Mouse (Mus musculus) kidney, adult 2 months (tissue): ENCODE results near the gene Clec3b. TPM values are rescaled to one million over a fixed set of nuclear protein-coding genes. Genes with fewer than 3 reads are reported as not detected.

Experiments
- DNase-seq: peaks from one replicate; pipeline ENCODE4 v3.0.0; 2021
- H3K27ac ChIP-seq: fragments of 200-500 bp; 2 replicates; pipeline ENCODE4 v1.5.1; 2012; ENCODE audit warnings: low read depth, low read length, control low read depth, inconsistent platforms; ENCODE audit not compliant: insufficient read depth
- H3K27me3 ChIP-seq: fragments of 200-500 bp; replicated peaks from 2 replicates; pipeline ENCODE4 v1.6.1; 2012; ENCODE audit warnings: mild to moderate bottlenecking, moderate library complexity, low read length, inconsistent platforms; ENCODE audit not compliant: control insufficient read depth, insufficient read depth
- H3K36me3 ChIP-seq: fragments of 200-500 bp; 2 replicates; pipeline ENCODE4 v1.6.1; 2012; ENCODE audit warnings: mild to moderate bottlenecking, moderate library complexity, low read length, inconsistent platforms; ENCODE audit not compliant: control insufficient read depth, insufficient read depth
- H3K4me1 ChIP-seq: fragments of 200-500 bp; 2 replicates; pipeline ENCODE4 v1.6.1; 2011; ENCODE audit warnings: low read length; ENCODE audit not compliant: control insufficient read depth, insufficient read depth
- H3K4me3 ChIP-seq: fragments of 200-500 bp; 2 replicates; pipeline ENCODE4 v1.5.1; 2011; ENCODE audit warnings: mild to moderate bottlenecking, low read depth, low read length, control low read depth; ENCODE audit not compliant: insufficient read depth
- CTCF ChIP-seq: fragments of 200-500 bp; conservative IDR thresholded peaks from 2 replicates; pipeline ENCODE4 v1.5.1; 2011; ENCODE audit warnings: low read depth, mild to moderate bottlenecking, control low read depth, low read length, moderate library complexity, mixed read lengths; ENCODE audit not compliant: insufficient read depth, insufficient read length
- POLR2A ChIP-seq: fragments of 200-500 bp; IDR thresholded peaks from one replicate; pipeline ENCODE4 v1.6.1; 2011; ENCODE audit warnings: low read depth, low read length, control low read depth
- WGBS: fragments of 180-500 bp; shearing (Covaris S2); methylation state at CpG from one replicate; pipeline ENCODE4 v1.1.7; 2018; 5-methylcytosine and 5-hydroxymethylcytosine counted together
- polyA plus RNA-seq: library from polyadenylated mRNA; depleted of rRNA; stranded (reverse); fragments of >200 nt; gene quantifications from 2 replicates; pipeline ENCODE4 v1.2.3, GENCODE M21; 2012

Clec3b gene
- polyA plus RNA-seq, 1 experiment, result 16.2 TPM

- no peaks in the 10 kb centered on the region; the same call in none of the 2 replicates for H3K36me3 ChIP-seq
- no peak overlapping the region for H3K27ac ChIP-seq
- H3K4me1 ChIP-seq, result peaks cover 4% of the 10 kb centered on the region; the same call in 1 of the 2 replicates
- 86% methylated on average over 7 of the region's 7 CpGs for WGBS
- no peak overlapping the region for H3K4me3 ChIP-seq
- no peak for TF ChIP-seq POLR2A
- no peak for TF ChIP-seq CTCF
- no peaks in the 10 kb centered on the region for H3K27me3 ChIP-seq
- no peak for DNase-seq
These were observed 13.6 kb upstream of the Clec3b start for GRCm38 (mm10) chr9:123136953-123137682.

GRCm38 (mm10) chr9:123138891-123139474 is 11.8 kb upstream of the Clec3b start:
- DNase-seq, result peak; percentile 76
- H3K27me3 ChIP-seq, result no peaks in the 10 kb centered on the region
- peak overlapping the region; percentile 59 for H3K27ac ChIP-seq
- H3K4me1 ChIP-seq, result peaks cover 4% of the 10 kb centered on the region; the same call in 1 of the 2 replicates
- H3K4me3 ChIP-seq, result no peak overlapping the region
- H3K36me3 ChIP-seq, result no peaks in the 10 kb centered on the region; the same call in none of the 2 replicates
- WGBS, result 55% methylated on average over 5 of the region's 5 CpGs
- no peak for TF ChIP-seq POLR2A
- TF ChIP-seq CTCF, result no peak

- 56% methylated on average over 4 of the region's 4 CpGs for WGBS
These were observed 10.7 kb upstream of the Clec3b start for GRCm38 (mm10) chr9:123139887-123140614.

GRCm38 (mm10) chr9:123148430-123148829 is 2.3 kb upstream of the Clec3b start:
- DNase-seq, result peak; percentile 18
- H3K36me3 ChIP-seq, result no peaks in the 10 kb centered on the region
- no peak overlapping the region for H3K27ac ChIP-seq
- TF ChIP-seq CTCF, result no peak
- TF ChIP-seq POLR2A, result no peak
- H3K4me1 ChIP-seq, result no peaks in the 10 kb centered on the region
- 65% methylated on average over 5 of the region's 5 CpGs for WGBS
- H3K27me3 ChIP-seq, result no peaks in the 10 kb centered on the region
- no peak overlapping the region for H3K4me3 ChIP-seq

More at GRCm38 (mm10) chr9:123139887-123140614, 10.7 kb upstream of the Clec3b start:
- Histone ChIP-seq H3K4me1 (peaks cover 4% of the 10 kb centered on the region; the same call in 1 of the 2 replicates), H3K27me3 (no peaks in the 10 kb centered on the region), H3K4me3 (no peak overlapping the region), H3K27ac (peak overlapping the region; percentile 34; the same call in 1 of the 2 replicates), H3K36me3 (no peaks in the 10 kb centered on the region; the same call in 1 of the 2 replicates)
- TF ChIP-seq POLR2A (no peak), CTCF (no peak)
- peak; percentile 12 for DNase-seq

- 48% methylated on average over 1 of the region's 1 CpGs for WGBS
- Histone ChIP-seq H3K4me3 (no peak overlapping the region), H3K27me3 (no peaks in the 10 kb centered on the region), H3K4me1 (no peaks in the 10 kb centered on the region), H3K27ac (no peak overlapping the region), H3K36me3 (no peaks in the 10 kb centered on the region)
- DNase-seq, result no peak
- TF ChIP-seq CTCF (no peak), POLR2A (no peak)
These were observed 815 bp downstream of the Clec3b start for GRCm38 (mm10) chr9:123151561-123151960.

DNA sequence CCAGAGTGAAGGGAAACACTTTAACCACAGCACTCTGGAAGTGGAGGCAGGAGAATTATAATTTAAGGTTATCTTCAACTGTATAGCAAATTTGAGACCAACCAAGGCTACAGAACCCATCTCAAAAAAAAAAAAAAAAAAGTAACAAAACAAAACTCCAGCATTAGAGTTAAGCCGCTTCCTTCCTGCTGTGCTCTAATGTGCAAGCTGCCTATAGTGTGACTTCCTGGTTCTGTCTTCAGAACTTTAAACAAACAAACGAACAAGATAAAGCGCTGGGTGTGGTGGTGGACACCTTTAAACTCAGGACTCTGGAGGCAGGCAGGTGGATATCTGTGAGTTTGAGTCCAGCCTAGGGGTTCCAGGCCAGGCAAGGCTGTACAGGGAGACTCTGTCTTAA is 1.3 kb downstream of the Clec3b start:
- Histone ChIP-seq H3K4me1 (no peaks in the 10 kb centered on the region), H3K27ac (no peak overlapping the region), H3K4me3 (no peak overlapping the region), H3K27me3 (no peaks in the 10 kb centered on the region), H3K36me3 (no peaks in the 10 kb centered on the region)
- TF ChIP-seq POLR2A, result no peak
- no peak for TF ChIP-seq CTCF
- WGBS, result 72% methylated on average over 3 of the region's 3 CpGs
- no peak for DNase-seq
